Mouse (Mus musculus) central nervous system, embryonic 14 days (tissue): ENCODE data around the gene 2310011J03Rik. TPM values are rescaled to one million over a fixed set of nuclear protein-coding genes. Genes with fewer than 3 reads are reported as not detected.

Experiments used
- polyA plus RNA-seq: library from polyadenylated mRNA; depleted of rRNA; stranded (reverse); fragments of >200 nt; gene quantifications from 2 replicates; pipeline ENCODE4 v1.2.3, GENCODE M21; 2012; rRNA removed

2310011J03Rik gene
- 29.7 and 29.8 TPM in 2 replicates for polyA plus RNA-seq

DNA sequence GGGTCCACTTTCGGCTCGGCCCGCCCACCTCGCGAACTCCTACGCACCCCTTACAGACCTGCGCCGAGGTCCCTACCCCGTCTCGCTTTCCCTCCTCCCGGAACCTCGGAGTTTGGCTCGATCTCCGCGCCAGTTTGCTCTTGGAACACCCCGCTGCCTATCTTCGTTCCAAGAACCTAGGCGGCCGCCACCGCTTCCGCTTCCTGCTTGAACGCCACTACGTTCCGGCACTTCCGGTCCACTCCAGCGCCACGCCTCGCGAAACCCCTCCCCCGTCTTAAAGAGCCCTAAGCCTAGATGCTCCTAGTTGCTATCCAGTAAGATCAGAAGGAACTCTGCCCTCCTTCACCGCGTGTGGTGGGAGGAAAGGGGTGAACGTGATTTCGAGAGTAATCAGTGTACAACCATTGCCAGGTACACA, at the start of gene 2310011J03Rik:
2310011J03Rik (minus strand) TSS at position 198 of the 421 bp plus-strand sequence.

DNA sequence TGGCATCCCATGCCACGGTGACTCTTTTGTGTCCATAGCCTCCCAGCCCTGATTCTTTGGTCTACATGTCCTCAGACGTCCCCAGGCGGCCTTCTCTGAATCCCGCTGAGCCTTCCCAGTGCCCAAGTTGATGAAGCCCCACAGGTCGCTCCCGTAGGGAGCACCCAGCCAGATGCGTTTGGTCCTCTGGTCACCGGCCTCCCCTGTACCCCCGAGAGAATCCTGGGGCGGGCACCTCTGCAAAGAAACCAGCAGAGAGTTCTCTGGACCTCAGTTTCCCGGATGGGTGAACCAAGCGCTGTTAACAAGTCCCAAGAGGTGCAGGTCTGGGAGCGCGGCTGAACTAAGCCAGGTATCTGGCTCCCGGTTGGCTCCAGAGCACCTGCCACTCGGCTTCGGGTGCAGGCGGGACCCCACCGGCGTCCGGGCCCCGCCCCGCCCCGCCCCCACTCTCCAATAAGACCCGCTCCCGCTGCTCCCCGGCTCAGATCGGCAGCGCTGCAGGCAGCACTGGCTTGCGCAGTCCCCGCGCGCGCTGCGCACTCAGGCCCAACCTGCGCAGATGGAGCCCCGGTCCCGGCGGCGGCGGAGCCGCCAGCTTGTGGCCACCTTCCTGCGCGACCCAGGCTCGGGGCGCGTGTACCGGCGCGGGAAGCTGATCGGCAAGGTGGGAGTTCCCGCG, 35.8 kb upstream of the 2310011J03Rik start, which contains the start of gene Plk5:
Plk5 (plus strand) TSS at position 459 of the 682 bp plus-strand sequence.

DNA sequence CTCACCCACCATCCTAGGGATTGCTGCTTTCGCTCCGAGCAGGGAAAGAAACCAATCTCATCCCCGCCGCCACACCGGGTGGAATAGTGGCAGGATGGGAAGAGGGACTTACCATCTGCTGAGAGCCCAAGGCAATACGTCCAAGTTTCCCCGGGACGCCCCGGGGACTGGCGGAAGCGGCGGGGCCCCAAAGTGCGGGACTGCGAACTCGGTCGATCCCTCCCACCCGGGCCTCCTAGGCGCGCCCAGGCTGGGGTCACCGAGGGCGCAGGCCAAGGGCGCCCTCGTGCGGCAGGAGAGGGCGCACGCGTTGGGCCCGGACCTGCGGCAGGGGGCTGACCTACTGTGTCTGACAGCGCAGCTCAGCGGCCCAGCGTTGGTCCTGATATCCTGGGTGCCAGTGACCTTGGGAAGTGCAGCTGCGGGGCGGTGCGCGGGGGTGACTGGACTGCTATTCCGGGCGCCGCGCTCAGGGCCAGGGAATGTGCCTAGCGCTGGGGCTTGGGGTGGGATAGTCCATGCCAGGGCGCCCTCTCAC, 28.0 kb upstream of the 2310011J03Rik start, which contains the start of gene Adamtsl5:
Adamtsl5 (minus strand) TSS at position 169 of the 538 bp plus-strand sequence.

DNA sequence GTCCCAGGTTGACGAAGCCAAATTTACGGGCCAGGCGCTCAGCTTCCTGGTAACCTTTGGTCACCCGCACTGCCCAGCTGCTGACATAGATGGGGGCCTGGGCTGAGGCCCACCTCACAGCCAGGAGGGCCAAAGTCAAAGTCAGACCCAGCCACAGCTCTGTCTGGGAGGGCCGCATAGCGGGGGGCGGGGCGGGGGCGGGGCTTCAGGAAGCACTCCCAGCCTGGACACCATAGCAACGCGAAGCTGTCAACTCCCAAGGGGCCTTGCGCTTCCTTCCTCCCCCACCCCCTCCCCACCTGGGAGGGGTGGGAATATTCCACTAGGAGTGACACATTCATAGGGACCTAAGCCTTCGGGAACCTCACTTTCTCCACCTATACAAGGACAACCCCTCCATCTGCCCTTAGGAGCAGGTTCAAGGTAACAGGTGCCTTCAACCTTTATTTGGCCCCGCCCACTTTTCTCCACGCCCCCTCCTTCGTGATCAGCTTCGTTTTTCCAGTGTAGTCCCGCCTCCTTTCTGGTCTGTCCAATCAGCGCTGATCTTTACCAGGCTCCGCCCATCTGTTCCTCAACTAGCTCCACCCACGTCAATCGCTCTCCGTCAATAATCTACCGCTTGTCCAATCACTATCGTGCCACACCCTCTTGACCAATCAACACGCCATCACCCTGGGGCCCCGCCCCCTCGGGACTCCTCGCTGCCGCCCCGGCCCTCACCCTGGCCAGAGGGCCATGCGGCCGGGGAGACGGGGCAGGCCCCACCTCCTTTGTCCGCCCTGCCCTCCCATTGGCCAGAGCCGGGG, 9.1 kb upstream of the 2310011J03Rik start, which contains the start of the genes Pcsk4 and Reep6:
Pcsk4 (minus strand) TSS at position 226 of the 809 bp plus-strand sequence.
Reep6 (plus strand) TSS at position 681 of the 809 bp plus-strand sequence.

DNA sequence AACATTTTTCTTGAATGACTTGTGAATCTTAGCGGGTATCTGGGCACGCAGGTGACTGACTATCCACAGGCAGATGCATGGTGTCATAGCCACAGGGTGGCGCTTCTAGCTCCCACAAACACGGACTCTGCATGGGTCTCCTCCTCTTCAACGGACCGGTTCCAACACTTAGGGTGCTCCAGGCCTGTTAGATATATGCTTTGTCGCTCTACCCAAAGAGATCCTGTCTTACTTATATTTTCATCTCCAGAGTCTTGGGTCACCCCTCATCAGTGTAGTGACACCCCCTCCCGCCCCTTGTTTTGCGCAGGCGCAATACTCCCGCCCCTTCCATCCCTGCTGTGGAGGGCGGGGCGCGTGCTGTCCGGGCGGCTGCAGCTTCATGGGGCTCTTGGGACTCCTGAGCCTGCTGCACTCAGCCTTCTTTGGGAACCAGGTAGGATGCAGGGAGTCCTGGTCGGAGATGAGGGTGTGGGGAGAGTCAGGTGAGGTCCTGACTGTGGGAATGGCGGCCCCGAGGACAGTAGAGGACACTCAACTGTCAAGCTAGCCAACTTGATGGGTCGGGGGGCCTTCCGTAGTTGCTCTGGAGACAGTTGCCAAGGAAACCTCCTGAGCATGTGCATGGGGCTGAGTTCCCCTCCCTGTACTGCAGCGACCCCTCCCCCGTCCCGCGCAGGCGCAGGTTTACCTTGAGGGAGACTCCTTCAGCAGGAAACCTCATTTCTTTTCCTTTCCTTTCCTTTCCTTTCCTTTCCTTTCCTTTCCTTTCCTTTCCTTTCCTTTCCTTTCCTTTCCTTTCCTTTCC, 24.5 kb downstream of the 2310011J03Rik start, which contains the start of gene Apc2:
Apc2 (plus strand) TSS at position 360 of the 808 bp plus-strand sequence.

DNA sequence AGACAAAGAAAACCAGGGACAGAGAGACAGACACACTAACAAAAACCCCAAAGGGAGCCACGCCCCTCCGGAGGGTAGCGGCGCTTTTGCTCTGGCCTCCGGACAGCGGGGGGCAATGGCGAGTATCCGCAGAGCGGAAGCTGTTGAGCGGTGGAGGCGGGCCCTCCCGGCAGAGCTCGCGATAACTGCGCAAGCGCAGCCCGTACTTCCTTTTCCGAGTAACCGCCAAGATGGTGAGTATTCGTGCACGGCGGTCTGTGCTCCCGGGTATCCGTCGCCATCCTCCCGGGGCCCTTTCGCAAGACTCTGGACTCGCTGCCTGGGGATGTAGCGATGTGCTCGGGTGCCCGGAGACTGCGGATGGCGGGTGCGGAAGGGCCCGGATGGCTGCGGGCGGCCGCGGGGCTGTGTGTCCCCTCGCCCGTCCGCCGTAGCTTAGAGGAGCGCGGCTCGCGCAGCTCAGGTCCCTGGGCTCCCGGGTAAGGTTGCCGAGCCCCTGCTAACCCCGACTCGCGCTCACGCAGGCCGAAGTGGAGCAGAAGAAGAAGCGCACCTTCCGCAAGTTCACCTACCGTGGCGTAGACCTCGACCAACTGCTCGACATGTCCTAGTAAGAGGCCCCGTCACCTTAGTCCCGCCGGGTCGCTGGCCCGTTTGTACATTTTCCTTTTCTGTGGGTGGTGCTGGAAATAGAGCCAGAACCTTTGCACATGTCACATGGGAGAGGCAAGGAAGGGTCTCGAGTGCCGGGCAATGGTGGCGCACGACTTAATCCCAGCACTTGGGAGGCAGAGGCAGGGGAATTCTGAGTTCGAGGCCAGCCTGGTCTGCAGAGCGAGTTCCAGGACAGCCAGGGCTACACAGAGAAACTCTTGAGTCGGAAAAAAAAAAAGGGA, 27.8 kb downstream of the 2310011J03Rik start, which contains the start of gene Rps15:
Rps15 (plus strand) TSS at position 203 of the 896 bp plus-strand sequence.

Other genes with a start within 250 kb of the 2310011J03Rik start
- 28.9 and 30.5 TPM in 2 replicates for gene Sbno2, start 215.0 kb downstream of the 2310011J03Rik start, polyA plus RNA-seq
- gene Stk11, start 204.7 kb downstream of the 2310011J03Rik start, polyA plus RNA-seq: 122 and 127 TPM in 2 replicates
- 370 and 392 TPM in 2 replicates for gene Atp5d, start 181.9 kb downstream of the 2310011J03Rik start, polyA plus RNA-seq
- gene Cbarp, start 179.7 kb downstream of the 2310011J03Rik start, polyA plus RNA-seq: 141 and 148 TPM in 2 replicates
- 166 and 189 TPM in 2 replicates for gene Midn, start 172.3 kb downstream of the 2310011J03Rik start, polyA plus RNA-seq
- gene Cirbp, start 154.6 kb downstream of the 2310011J03Rik start, polyA plus RNA-seq: 465 and 485 TPM in 2 replicates
- 19.6 and 22.3 TPM in 2 replicates for gene 1600002K03Rik, start 147.6 kb downstream of the 2310011J03Rik start, polyA plus RNA-seq
- 44.2 and 45.0 TPM in 2 replicates for gene Efna2, start 141.1 kb downstream of the 2310011J03Rik start, polyA plus RNA-seq
- gene Mum1, start 94.1 kb downstream of the 2310011J03Rik start, polyA plus RNA-seq: 67.3 and 73.6 TPM in 2 replicates
- gene Ndufs7, start 71.4 kb downstream of the 2310011J03Rik start, polyA plus RNA-seq: 288 TPM in 2 replicates
- gene Gamt, start 59.5 kb downstream of the 2310011J03Rik start, polyA plus RNA-seq: 15.4 and 28.3 TPM in 2 replicates
- 207 and 232 TPM in 2 replicates for gene Dazap1, start 59.1 kb downstream of the 2310011J03Rik start, polyA plus RNA-seq
- 2,757 and 2,767 TPM in 2 replicates for gene Rps15, start 28.1 kb downstream of the 2310011J03Rik start, polyA plus RNA-seq
- 145 and 166 TPM in 2 replicates for gene Apc2, start 24.6 kb downstream of the 2310011J03Rik start, polyA plus RNA-seq
- gene Pcsk4, start 9.0 kb upstream of the 2310011J03Rik start, polyA plus RNA-seq: 4.5 and 6.3 TPM in 2 replicates
- 2.2 and 3.2 TPM in 2 replicates for gene Reep6, start 9.4 kb upstream of the 2310011J03Rik start, polyA plus RNA-seq
- gene Adamtsl5, start 27.9 kb upstream of the 2310011J03Rik start, polyA plus RNA-seq: 1.4 and 2.8 TPM in 2 replicates
- gene Plk5, start 35.9 kb upstream of the 2310011J03Rik start, polyA plus RNA-seq: 2.6 and 2.9 TPM in 2 replicates
- 86.4 and 98.5 TPM in 2 replicates for gene Mex3d, start 67.1 kb upstream of the 2310011J03Rik start, polyA plus RNA-seq
- gene Mbd3, start 79.0 kb upstream of the 2310011J03Rik start, polyA plus RNA-seq: 273 and 295 TPM in 2 replicates
- 870 and 900 TPM in 2 replicates for gene Uqcr11, start 86.3 kb upstream of the 2310011J03Rik start, polyA plus RNA-seq
- 145 and 156 TPM in 2 replicates for gene Tcf3, start 113.1 kb upstream of the 2310011J03Rik start, polyA plus RNA-seq
- gene Onecut3, start 174.3 kb upstream of the 2310011J03Rik start, polyA plus RNA-seq: 4.1 and 6.6 TPM in 2 replicates
- 0.58 and 0.81 TPM in 2 replicates for gene Atp8b3, start 218.6 kb upstream of the 2310011J03Rik start, polyA plus RNA-seq
- gene Rexo1, start 241.0 kb upstream of the 2310011J03Rik start, polyA plus RNA-seq: 59.5 and 61.4 TPM in 2 replicates